Mouse (Mus musculus) midbrain, embryonic 10.5 days (tissue): Measurements from ENCODE around the gene Olfr354. TPM values are rescaled to one million over a fixed set of nuclear protein-coding genes. Genes with fewer than 3 reads are reported as not detected.

ENCODE experiments used
- DNase-seq: peaks from one replicate; pipeline ENCODE4 v3.0.0-alpha.2; 2017; ENCODE audit warnings: low spot score
- H3K27ac ChIP-seq: fragments of 300-500 bp; sonication (generic); replicated peaks from 2 replicates; pipeline ENCODE4 v1.5.1; 2016; ENCODE audit warnings: mild to moderate bottlenecking
- H3K27me3 ChIP-seq: fragments of 300-500 bp; sonication (generic); 2 replicates; pipeline ENCODE4 v1.6.1; 2016; ENCODE audit warnings: low read depth, mild to moderate bottlenecking; ENCODE audit not compliant: poor library complexity, severe bottlenecking
- H3K36me3 ChIP-seq: fragments of 300-500 bp; sonication (generic); 2 replicates; pipeline ENCODE4 v1.6.1; 2016; ENCODE audit warnings: mild to moderate bottlenecking, moderate library complexity
- H3K4me1 ChIP-seq: fragments of 300-500 bp; sonication (generic); 2 replicates; pipeline ENCODE4 v1.6.1; 2016
- H3K4me3 ChIP-seq: fragments of 300-500 bp; sonication (generic); 2 replicates; pipeline ENCODE4 v1.5.1; 2016; ENCODE audit warnings: mild to moderate bottlenecking, moderate library complexity
- H3K9me3 ChIP-seq: fragments of 300-500 bp; sonication (generic); replicated peaks from 2 replicates; pipeline ENCODE4 v1.6.1; 2016; ENCODE audit warnings: mild to moderate bottlenecking
- WGBS: fragments of 180-500 bp; shearing (Covaris S2); methylation state at CpG from one replicate; pipeline ENCODE4 v1.1.7; 2016; 5-methylcytosine and 5-hydroxymethylcytosine counted together
- polyA plus RNA-seq: library from polyadenylated mRNA; unstranded; fragments of >200 nt; fragmentation: Nextera tagmentation; extraction: Ambion mirVana; gene quantifications from 2 replicates; pipeline ENCODE4 v1.2.1, GENCODE M21; 2016

Gene Olfr354
- polyA plus RNA-seq = not detected in 2 replicates

- no peaks in the 10 kb centered on the region for H3K4me1 ChIP-seq
- H3K27me3 ChIP-seq = no peaks in the 10 kb centered on the region
- DNase-seq = no peak
- no peak within 1 kb of the TSS for H3K4me3 ChIP-seq
- no peaks in the 10 kb centered on the region for H3K36me3 ChIP-seq
- peaks cover 41% of the 10 kb centered on the region for H3K9me3 ChIP-seq
- no peak within 1 kb of the TSS for H3K27ac ChIP-seq
Observed at GRCm38 (mm10) chr2:36905380-36905779, at the start of gene Olfr354. Gene Olfr354 (plus strand): TSS chr2:36905680.

- H3K27me3 ChIP-seq = no peaks in the 10 kb centered on the region
- 82% methylated on average over 1 of the region's 1 CpGs for WGBS
- no peak within 1 kb of the TSS for H3K27ac ChIP-seq
- H3K4me3 ChIP-seq = no peak within 1 kb of the TSS
- no peaks in the 10 kb centered on the region for H3K4me1 ChIP-seq
- no peak for DNase-seq
- H3K36me3 ChIP-seq = no peaks in the 10 kb centered on the region
- peaks cover 47% of the 10 kb centered on the region for H3K9me3 ChIP-seq
Observed at GRCm38 (mm10) chr2:36862560-36862959, 42.9 kb upstream of the Olfr354 start, which contains the start of gene Olfr351. Gene Olfr351 (minus strand): TSS chr2:36862660.

DNA sequence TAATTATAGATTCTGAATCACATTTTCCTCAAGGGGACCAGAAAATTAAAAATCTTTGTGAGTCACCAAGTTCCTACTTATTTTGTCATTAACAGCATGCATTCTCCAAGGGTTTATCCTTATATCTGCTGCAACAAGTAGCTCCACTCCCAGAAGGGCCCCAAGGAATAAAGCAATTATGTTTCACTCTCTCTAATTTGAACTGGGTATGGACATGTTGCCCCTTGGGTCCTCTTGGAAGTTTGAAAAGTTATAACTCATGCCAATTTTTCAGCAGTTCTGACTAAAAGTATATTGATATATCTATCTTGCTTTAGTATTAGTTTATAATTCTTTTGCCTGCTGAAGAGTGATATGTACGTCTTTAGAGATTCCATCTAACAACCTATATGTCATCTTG lies 37.3 kb upstream of the Olfr354 start, which contains the start of gene Olfr352:
Gene Olfr352, plus strand, starts transcription at position 301 of the 400 bp plus-strand sequence.
- no peak for DNase-seq
- H3K27ac ChIP-seq = no peak within 1 kb of the TSS
- no peak within 1 kb of the TSS for H3K4me3 ChIP-seq
- WGBS = 92% methylated on average over 1 of the region's 1 CpGs
- H3K27me3 ChIP-seq = no peaks in the 10 kb centered on the region
- no peaks in the 10 kb centered on the region for H3K4me1 ChIP-seq
- H3K36me3 ChIP-seq = no peaks in the 10 kb centered on the region
- peaks cover 57% of the 10 kb centered on the region for H3K9me3 ChIP-seq

GRCm38 (mm10) chr2:36892836-36893235 lies 12.6 kb upstream of the Olfr354 start, which contains the start of gene Olfr353:
Gene Olfr353 (minus strand): TSS chr2:36892936.
- no peak within 1 kb of the TSS for H3K4me3 ChIP-seq
- no peaks in the 10 kb centered on the region for H3K4me1 ChIP-seq
- no peak for DNase-seq
- H3K36me3 ChIP-seq = no peaks in the 10 kb centered on the region
- H3K27me3 ChIP-seq = no peaks in the 10 kb centered on the region
- no peak within 1 kb of the TSS for H3K27ac ChIP-seq
- H3K9me3 ChIP-seq = peaks cover 36% of the 10 kb centered on the region

DNA sequence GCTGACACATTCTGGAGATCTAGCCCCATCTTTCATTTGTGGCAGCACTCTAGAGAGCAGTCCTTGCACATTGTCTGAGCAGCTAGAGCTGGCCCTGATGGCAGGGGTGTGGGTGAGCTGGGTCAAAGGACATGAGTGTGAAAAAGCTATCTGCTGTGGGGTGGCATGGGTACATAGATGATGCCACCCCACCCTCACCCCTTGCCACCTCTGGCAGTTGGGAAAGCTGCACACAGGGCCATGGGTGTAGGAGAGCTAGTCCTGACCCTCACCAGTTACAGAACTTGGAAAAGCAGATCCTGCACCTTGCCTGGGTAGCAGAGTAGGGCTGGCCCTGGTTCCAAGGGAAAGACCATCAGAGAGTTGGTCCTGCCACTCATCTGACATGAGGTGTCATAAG lies 8.4 kb upstream of the Olfr354 start:
- no peak for DNase-seq
- Histone ChIP-seq H3K9me3 (peaks cover 46% of the 10 kb centered on the region), H3K27ac (no peak overlapping the region), H3K27me3 (no peaks in the 10 kb centered on the region), H3K36me3 (no peaks in the 10 kb centered on the region), H3K4me1 (no peaks in the 10 kb centered on the region), H3K4me3 (no peak overlapping the region)

- Histone ChIP-seq H3K27me3 (no peaks in the 10 kb centered on the region), H3K9me3 (peaks cover 44% of the 10 kb centered on the region), H3K36me3 (no peaks in the 10 kb centered on the region), H3K27ac (no peak within 1 kb of the TSS), H3K4me1 (no peaks in the 10 kb centered on the region), H3K4me3 (no peak within 1 kb of the TSS)
- no peak for DNase-seq
Observed at GRCm38 (mm10) chr2:36928797-36929196, 23.3 kb downstream of the Olfr354 start, which contains the start of gene Olfr355. Gene Olfr355 (minus strand): TSS chr2:36928897.

DNA sequence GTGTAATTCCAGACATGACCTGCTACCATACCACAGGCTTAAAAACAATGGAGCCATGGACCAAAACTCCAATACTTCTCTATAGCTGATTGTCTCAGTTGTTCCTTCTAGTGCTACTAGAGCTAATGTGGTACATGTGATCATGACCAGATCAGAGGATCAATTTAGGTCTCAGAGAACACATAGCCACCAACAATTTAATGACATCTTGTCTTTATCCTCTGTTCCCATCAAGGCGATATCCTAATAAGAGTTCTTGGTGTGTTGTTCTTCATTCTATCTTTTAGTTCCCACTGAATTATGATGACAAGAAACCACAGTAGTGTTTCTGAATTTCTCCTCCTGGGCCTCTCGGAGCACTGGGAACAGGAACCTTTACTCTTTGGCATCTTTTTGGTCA lies 31.3 kb downstream of the Olfr354 start, which contains the start of gene Olfr356:
Gene Olfr356, plus strand, starts transcription at position 301 of the 400 bp plus-strand sequence.
- 81% methylated on average over 2 of the region's 2 CpGs for WGBS
- Histone ChIP-seq H3K9me3 (peaks cover 40% of the 10 kb centered on the region), H3K27ac (no peak within 1 kb of the TSS), H3K4me3 (no peak within 1 kb of the TSS), H3K27me3 (no peaks in the 10 kb centered on the region), H3K4me1 (no peaks in the 10 kb centered on the region), H3K36me3 (no peaks in the 10 kb centered on the region)
- DNase-seq = no peak

Other genes with a start within 250 kb of the Olfr354 start
- gene Olfr346, start 219.9 kb upstream of the Olfr354 start, polyA plus RNA-seq = not detected in 2 replicates
- gene Olfr347, start 173.8 kb upstream of the Olfr354 start, polyA plus RNA-seq = not detected in 2 replicates
- gene Olfr348, start 121.4 kb upstream of the Olfr354 start, polyA plus RNA-seq = not detected in 2 replicates
- not detected in 2 replicates for gene Olfr50, start 115.1 kb upstream of the Olfr354 start, polyA plus RNA-seq
- not detected in 2 replicates for gene Olfr3, start 88.6 kb upstream of the Olfr354 start, polyA plus RNA-seq
- not detected in 2 replicates for gene Olfr350, start 59.4 kb upstream of the Olfr354 start, polyA plus RNA-seq
- not detected in 2 replicates for gene Olfr351, start 43.0 kb upstream of the Olfr354 start, polyA plus RNA-seq
- gene Olfr352, start 37.2 kb upstream of the Olfr354 start, polyA plus RNA-seq = not detected in 2 replicates
- gene Olfr353, start 12.7 kb upstream of the Olfr354 start, polyA plus RNA-seq = not detected in 2 replicates
- gene Olfr355, start 23.2 kb downstream of the Olfr354 start, polyA plus RNA-seq = not detected in 2 replicates
- not detected in 2 replicates for gene Olfr356, start 31.4 kb downstream of the Olfr354 start, polyA plus RNA-seq
- not detected in 2 replicates for gene Olfr357, start 88.1 kb downstream of the Olfr354 start, polyA plus RNA-seq
- not detected in 2 replicates for gene Olfr358, start 103.7 kb downstream of the Olfr354 start, polyA plus RNA-seq
- not detected in 2 replicates for gene Olfr360, start 160.1 kb downstream of the Olfr354 start, polyA plus RNA-seq
- gene Olfr361, start 183.6 kb downstream of the Olfr354 start, polyA plus RNA-seq = not detected in 2 replicates
- gene Olfr362, start 212.2 kb downstream of the Olfr354 start, polyA plus RNA-seq = not detected in 2 replicates
- not detected in 2 replicates for gene Olfr364-ps1, start 233.6 kb downstream of the Olfr354 start, polyA plus RNA-seq